Mouse (Mus musculus) mouse embryonic stem cell (cell line): Measurements from ENCODE around the gene Eif2s1.

Source experiments
- in situ Hi-C, 2 experiments: fragments of 300-500 bp; cut with MboI; formaldehyde crosslinking; loops; 1 replicate in 1 of 2; 3 replicates in 1 of 2; pipeline ENCODE4 v1.14.3; 2019 to 2020; ENCODE audit warnings: low sequenced_read_pairs in 2 of 2, low pct_unique_long_range_greater_than_20kb in 1 of 2, mixed read lengths in 1 of 2; ENCODE audit not compliant: unreplicated experiment in 1 of 2

Gene Eif2s1

DNA sequence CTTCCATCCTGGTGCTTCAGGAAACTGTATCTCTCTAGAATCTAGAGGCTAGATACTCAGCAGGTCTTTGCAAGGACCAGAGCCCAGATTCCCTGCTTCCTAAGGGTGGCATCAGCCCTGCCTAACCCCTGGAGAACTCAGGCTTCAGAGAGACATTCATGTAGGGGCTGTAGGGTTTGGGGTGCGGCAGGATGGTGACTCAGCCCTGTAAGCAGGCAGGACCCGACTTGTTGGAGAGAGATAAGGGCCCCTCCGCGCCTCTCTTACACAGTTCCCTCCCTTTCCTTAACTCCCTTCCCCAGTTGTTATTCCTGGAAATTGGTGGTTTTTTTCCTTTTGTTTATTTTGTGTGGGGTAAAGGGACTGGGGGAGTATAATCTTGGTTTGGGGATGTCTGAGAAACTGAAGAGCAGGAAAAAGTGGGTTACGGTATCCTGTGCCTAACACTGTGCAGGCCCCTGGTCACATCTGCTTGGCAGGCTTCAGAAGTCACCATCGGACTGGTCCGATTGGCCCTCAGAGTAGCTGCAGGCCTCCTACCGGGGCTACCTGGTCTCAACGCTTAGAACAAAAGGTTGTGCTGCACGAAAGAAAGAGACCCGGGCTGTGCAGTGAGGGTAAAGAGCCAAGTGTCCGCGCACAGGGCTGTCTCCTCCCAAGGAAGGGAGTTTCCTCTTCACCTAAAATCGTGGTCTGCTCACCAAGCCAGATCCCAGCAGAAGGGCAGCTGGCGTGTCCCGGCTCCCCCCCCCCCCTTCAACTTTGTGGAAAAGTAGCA is 49.3 kb downstream of the Eif2s1 start:
- in situ Hi-C loops = no loop called here

- in situ Hi-C loops = no loop called here
Observed at GRCm38 (mm10) chr12:78911707-78912417, 50.2 kb downstream of the Eif2s1 start.

GRCm38 (mm10) chr12:78914458-78914857 is 52.8 kb downstream of the Eif2s1 start:
- in situ Hi-C loops = no loop called here

DNA sequence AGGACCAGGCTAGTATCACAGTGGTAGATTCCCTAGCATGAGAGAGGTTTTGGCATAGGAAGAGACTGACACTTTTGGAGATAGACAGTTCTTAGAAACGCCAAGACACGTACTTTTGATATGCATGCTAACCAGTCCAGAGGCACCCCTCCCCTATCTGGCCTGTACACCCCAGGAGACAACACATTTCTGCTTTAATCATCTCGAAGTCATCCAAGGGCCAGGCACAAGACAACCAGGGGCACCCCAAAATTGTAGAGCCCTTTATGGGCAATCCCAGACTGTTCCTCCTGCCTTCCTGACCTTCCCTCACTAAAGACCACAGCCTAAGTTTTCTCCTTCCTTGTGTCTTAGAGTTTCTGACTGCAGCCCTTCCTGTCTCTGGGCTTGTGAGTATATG is 53.9 kb downstream of the Eif2s1 start:
- in situ Hi-C loops = loop anchor here in 1 of 2 experiments (5.0 kb wide), 1 partner anchor 182 kb away; no protein-coding TSS in a partner anchor

- in situ Hi-C loops = loop anchor here in 1 of 2 experiments (5.0 kb wide), 1 partner anchor 181 kb away; no protein-coding TSS in a partner anchor
Observed at GRCm38 (mm10) chr12:78916278-78916677, 54.7 kb downstream of the Eif2s1 start.

- in situ Hi-C loops = loop anchor here in 1 of 2 experiments (5.0 kb wide), 1 partner anchor 179 kb away; no protein-coding TSS in a partner anchor
Observed at GRCm38 (mm10) chr12:78918227-78919078, 56.8 kb downstream of the Eif2s1 start.

DNA sequence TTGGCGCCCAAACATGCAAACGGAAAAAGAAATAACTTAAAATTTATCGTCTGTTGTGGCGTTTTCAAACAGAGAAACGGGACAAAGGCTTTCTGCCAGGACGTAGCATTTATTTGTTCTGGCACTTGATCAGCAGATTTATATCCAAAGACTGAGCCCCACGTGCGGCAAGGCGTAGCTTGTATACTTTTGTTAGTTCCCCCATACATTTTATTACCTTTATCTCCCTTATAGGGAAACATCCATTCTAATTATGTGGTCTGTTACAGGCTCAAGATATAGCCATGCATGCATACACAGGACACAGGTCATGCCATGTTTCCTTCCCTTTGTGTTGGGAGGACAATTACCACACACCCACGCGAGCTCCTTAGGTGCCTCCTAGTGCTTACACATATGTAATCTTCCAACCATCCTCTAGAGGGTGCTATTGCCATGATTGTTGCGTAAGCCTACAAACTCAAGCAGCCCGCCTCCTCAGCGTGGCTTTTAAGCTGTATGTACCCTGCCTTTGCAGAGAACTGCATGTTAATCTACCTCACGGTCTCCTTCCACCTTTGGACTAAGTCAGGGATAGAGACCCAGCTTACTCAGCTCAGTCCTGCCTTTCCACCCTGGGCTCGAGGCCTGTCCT is 57.6 kb downstream of the Eif2s1 start:
- in situ Hi-C loops = loop anchor here in 1 of 2 experiments (5.0 kb wide), 1 partner anchor 178 kb away; no protein-coding TSS in a partner anchor

DNA sequence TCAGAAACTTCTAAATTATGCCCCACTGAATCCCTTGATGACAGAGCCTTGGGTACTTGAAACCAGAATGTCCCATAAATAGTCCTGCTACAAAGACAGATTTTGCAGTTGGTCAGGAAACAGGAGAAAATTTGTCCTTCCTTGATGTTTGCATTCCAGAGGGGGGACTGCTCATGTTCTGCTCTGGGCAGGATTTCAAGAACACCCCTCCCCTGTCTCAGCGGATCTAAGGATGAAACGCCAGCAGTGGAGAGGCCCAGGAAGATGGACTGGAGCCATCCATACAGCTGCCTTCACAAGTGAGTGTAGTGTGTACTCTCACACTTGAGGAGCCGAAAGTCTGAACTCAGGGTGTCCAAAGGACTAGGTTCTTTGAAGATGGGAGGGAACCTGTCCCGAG is 59.8 kb downstream of the Eif2s1 start:
- in situ Hi-C loops = loop anchor here in 1 of 2 experiments (5.0 kb wide), 1 partner anchor 176 kb away; no protein-coding TSS in a partner anchor

DNA sequence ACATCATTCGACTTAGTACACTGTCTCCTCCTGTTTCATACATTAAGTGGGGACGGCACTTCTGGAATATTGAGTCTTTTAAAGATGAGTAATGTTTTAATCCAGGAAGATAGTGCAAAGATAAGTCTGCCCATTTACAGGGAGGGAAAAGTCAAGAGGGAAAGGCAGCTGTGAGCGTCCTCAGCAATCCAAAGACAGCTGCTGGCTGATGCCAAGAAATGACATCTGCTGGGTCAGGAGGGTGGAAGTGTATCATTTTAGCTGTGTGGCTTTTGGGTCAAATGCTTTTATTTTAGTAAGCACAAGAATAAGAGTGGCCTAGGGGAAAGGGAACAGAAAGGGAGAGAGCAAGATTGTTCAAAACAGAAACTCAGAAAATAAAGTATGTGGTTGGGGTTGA is 60.4 kb downstream of the Eif2s1 start:
- in situ Hi-C loops = loop anchor here in 1 of 2 experiments (5.0 kb wide), 1 partner anchor 175 kb away; no protein-coding TSS in a partner anchor

GRCm38 (mm10) chr12:78922977-78923376 is 61.4 kb downstream of the Eif2s1 start:
- in situ Hi-C loops = loop anchor here in 1 of 2 experiments (5.0 kb wide), 1 partner anchor 174 kb away; no protein-coding TSS in a partner anchor

DNA sequence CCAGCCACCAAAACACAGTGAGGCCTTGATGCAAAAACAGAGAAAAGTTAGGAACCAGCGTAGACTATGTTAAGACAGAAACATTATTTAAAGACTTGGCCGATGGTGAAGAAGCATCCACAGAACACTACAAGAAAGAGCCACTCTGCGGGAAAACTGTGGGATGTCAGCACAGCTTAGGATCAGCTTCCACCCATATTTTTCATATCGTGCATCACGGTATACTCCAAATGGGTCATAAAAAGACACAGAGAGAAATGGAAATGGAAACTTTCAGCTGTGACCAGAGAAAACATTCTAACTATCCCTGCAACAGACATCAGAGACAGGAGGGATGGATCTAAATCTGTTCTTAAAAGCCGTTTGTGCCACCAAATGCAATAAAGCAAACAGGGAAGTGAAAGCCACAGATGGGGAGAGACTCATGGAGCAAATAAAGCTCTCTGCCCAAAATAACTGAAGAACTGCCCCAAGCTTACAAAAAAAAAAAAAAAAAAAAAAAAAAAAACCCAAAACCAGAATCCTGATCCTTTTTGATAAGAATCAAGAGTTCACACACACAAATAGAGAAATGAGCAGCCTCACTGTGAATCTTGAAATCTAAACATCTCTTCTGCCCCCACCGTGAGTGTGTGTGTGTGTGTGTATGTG is 62.0 kb downstream of the Eif2s1 start:
- in situ Hi-C loops = loop anchor here in 1 of 2 experiments (5.0 kb wide), 1 partner anchor 174 kb away; no protein-coding TSS in a partner anchor

DNA sequence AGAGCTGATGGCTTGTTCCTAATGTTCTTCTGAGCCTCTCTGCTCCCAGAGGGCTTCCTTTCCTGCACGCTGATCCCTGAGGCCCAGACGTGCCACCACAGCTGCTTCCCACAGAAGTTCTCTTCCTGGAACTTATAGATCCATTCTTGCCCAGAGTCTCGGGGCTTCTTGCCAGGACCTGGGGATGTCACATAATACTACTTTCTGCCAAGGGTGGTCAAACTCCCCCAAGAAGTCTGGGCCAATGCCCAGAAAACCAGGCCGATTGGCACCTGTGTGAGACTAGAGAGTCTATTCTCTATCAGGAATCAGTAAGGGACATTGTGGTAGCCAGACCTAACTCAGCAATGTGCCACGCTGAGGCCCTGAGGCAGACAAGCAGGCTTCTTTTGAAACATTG is 65.7 kb downstream of the Eif2s1 start:
- in situ Hi-C loops = no loop called here

GRCm38 (mm10) chr12:78929900-78930299 is 68.3 kb downstream of the Eif2s1 start:
- in situ Hi-C loops = no loop called here

DNA sequence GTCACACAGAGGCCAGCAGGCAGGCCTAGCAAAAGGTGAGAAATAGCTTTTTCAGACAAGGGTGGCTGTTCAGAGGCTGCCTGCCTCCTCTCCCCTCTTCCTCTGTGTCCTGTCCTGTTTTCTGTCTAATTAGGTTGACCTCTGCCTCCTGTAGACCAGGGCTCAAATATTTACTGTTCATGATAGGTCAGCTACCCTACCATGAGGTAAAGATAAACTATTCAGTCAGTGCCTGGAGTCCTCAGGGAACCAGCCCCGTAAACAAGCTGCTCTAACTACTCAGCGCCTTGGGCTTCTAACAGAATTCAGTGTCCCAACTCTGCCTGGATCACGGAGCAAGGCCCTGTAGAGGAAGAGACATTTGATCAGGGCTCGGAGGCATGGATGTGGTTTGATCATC is 74.9 kb downstream of the Eif2s1 start:
- in situ Hi-C loops = no loop called here
